Mouse (Mus musculus) intestine, postnatal 0 days (tissue): ENCODE measurements around the gene Tmem251. TPM values are rescaled to one million over a fixed set of nuclear protein-coding genes. Genes with fewer than 3 reads are reported as not detected.

Experiments used
- ATAC-seq: fragments of 200-750 bp; cut with Nextera tagmentation; 2 replicates; pipeline ENCODE4 v1.8.0; 2017; ENCODE audit warnings: mild to moderate bottlenecking, moderate TSS enrichment, moderate library complexity
- H3K27ac ChIP-seq: fragments of 300-500 bp; sonication (generic); 2 replicates; pipeline ENCODE4 v1.5.1; 2014; ENCODE audit warnings: mild to moderate bottlenecking, low read depth, low read length, moderate library complexity
- H3K27me3 ChIP-seq: fragments of 300-500 bp; sonication (generic); replicated peaks from 2 replicates; pipeline ENCODE4 v1.6.1; 2014; ENCODE audit warnings: low read length, mixed read lengths; ENCODE audit not compliant: control insufficient read depth, insufficient read depth
- H3K36me3 ChIP-seq: fragments of 300-500 bp; sonication (generic); 2 replicates; pipeline ENCODE4 v1.6.1; 2014; ENCODE audit warnings: mild to moderate bottlenecking, moderate library complexity; ENCODE audit not compliant: control insufficient read depth, insufficient read depth
- H3K4me1 ChIP-seq: fragments of 300-500 bp; sonication (generic); replicated peaks from 2 replicates; pipeline ENCODE4 v1.6.1; 2014; ENCODE audit warnings: antibody characterized with exemption, low read length, mixed read lengths; ENCODE audit not compliant: control insufficient read depth, insufficient read depth
- H3K4me2 ChIP-seq: fragments of 300-500 bp; sonication (generic); replicated peaks from 2 replicates; pipeline ENCODE4 v1.6.1; 2014; ENCODE audit warnings: low read depth, mild to moderate bottlenecking, moderate library complexity
- H3K4me3 ChIP-seq: fragments of 300-500 bp; sonication (generic); 2 replicates; pipeline ENCODE4 v1.5.1; 2014; ENCODE audit warnings: low read depth, low read length
- H3K9ac ChIP-seq: fragments of 300-500 bp; sonication (generic); 2 replicates; pipeline ENCODE4 v1.6.1; 2014; ENCODE audit warnings: mild to moderate bottlenecking, low read depth, low read length
- H3K9me3 ChIP-seq: fragments of 300-500 bp; sonication (generic); 2 replicates; pipeline ENCODE4 v1.6.1; 2016; ENCODE audit warnings: mixed run types; ENCODE audit not compliant: control insufficient read depth
- CTCF ChIP-seq: sonication (generic); IDR thresholded peaks from 2 replicates; pipeline ENCODE4 v1.5.1; 2016; ENCODE audit warnings: low read depth, mild to moderate bottlenecking, control low read depth, antibody characterized with exemption, moderate library complexity
- WGBS: fragments of 180-500 bp; shearing (Covaris S2); extraction: QIAGEN DNeasy Blood & Tissue Kit; methylation state at CpG from one replicate; pipeline ENCODE4 v1.1.7; 2014; 5-methylcytosine and 5-hydroxymethylcytosine counted together
- polyA plus RNA-seq: library from polyadenylated mRNA; unstranded; fragments of >200 nt; fragmentation: Nextera tagmentation; extraction: Ambion mirVana; gene quantifications from 2 replicates; pipeline ENCODE4 v1.2.1, GENCODE M21; 2015

The Tmem251 gene
- polyA plus RNA-seq, 1 experiment from 2014 or later: 22.7 TPM

DNA sequence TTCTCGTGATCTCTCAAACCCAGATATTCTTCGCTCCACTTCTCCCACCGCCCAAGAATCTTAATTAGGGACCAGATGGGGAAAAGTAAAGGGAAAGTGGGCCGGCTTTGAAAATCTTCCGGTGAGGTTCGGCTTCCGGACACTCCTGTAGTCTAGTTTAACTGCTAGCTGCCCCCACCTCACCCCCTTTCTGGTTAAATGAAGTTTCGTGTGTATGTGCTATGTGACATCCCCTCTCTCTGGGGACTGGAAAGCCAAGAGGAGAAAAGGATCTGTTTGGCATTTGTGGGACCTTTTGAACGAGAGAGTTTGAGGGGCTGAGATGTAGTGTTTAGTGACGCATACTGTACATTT is 14.8 kb downstream of the Tmem251 start, which contains the start of gene Gm20604:
Gm20604 (minus strand) TSS at position 270 of the 354 bp plus-strand sequence.
- peak within 1 kb of the TSS; percentile 81 for H3K9ac ChIP-seq
- ATAC-seq: no peak
- peak within 1 kb of the TSS; percentile 87 for H3K27ac ChIP-seq
- under 1% methylated on average over 10 of the region's 10 CpGs for WGBS
- TF ChIP-seq CTCF: no peak
- H3K4me1 ChIP-seq: no peaks in the 10 kb centered on the region
- no peaks in the 10 kb centered on the region for H3K27me3 ChIP-seq
- H3K4me2 ChIP-seq: peak within 1 kb of the TSS; percentile 91
- H3K9me3 ChIP-seq: no peaks in the 10 kb centered on the region
- peak within 1 kb of the TSS; percentile 94 for H3K4me3 ChIP-seq
- no peaks in the 10 kb centered on the region for H3K36me3 ChIP-seq

DNA sequence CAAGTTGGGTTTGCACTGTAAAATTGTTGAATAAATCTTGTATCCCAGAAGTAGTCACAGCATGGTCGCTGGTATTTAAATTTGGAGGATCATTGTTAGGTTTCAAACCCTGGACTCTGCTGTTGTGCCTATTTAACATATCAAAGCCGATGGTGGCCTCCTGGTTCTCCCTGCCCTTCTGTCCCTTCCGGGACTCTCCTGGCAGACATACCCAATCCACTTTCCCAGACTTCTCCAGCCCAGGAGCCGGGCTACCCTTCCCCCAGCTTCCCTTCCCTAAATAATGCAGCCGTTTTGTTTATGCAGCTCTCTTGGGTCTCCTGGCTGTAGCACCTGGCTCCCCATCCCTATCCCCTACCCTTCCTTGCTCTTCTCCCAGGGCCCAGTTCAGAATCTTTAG is 15.4 kb downstream of the Tmem251 start:
- Histone ChIP-seq H3K9ac (peak overlapping the region; percentile 13; the same call in 1 of the 2 replicates), H3K4me2 (peak overlapping the region; percentile 91), H3K36me3 (no peaks in the 10 kb centered on the region), H3K4me3 (peak overlapping the region; percentile 94), H3K9me3 (no peaks in the 10 kb centered on the region), H3K27ac (peak overlapping the region; percentile 87; the same call in 1 of the 2 replicates), H3K27me3 (no peaks in the 10 kb centered on the region), H3K4me1 (no peaks in the 10 kb centered on the region)
- TF ChIP-seq CTCF: no peak
- ATAC-seq: no peak
- WGBS: under 1% methylated on average over 5 of the region's 5 CpGs

DNA sequence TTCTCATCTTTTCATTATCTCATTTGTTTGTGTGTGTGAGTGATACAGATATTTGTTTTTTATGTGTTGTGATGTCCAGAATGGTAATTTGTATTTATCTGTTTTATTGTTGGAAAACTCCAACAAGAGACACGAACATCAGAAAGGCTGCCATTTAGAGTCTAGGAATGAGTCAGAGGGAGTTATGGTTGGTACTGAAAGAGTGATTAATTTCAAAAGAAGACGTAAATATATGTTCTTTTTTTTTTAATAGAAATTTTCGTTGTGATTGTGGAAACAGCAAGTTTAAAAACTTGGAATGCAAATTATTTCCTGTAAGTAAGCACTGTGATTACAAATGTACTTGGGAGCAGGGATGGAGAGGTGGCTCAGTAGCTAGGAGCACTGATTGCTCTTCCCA is 18.1 kb downstream of the Tmem251 start:
- ATAC-seq: no peak
- Histone ChIP-seq H3K36me3 (peaks cover 13% of the 10 kb centered on the region), H3K4me3 (no peak overlapping the region), H3K9ac (no peak overlapping the region), H3K4me2 (no peak overlapping the region), H3K9me3 (no peaks in the 10 kb centered on the region), H3K4me1 (no peaks in the 10 kb centered on the region), H3K27me3 (no peaks in the 10 kb centered on the region), H3K27ac (no peak overlapping the region)
- no peak for TF ChIP-seq CTCF
- 83% methylated on average over 3 of the region's 3 CpGs for WGBS

DNA sequence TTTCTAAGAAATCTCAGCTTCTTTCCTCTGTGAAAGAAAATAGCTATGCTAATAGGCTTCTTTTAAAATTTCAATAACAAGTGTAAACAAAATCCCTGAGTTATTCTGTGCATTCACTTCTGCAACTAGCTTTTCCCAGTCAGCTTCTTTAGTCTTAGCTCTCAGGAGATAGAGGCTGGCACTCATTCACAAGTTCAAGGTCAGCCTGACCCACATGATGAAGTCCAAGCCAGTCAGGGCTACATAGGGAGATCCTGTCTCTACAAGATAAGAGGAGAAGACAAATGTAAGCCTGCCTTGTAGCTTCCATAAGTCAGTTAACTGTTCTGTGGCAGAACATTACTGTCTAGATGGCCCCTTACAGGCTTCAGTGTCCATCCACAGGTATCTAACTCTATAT is 20.1 kb downstream of the Tmem251 start:
- Histone ChIP-seq H3K4me3 (no peak overlapping the region), H3K27me3 (no peaks in the 10 kb centered on the region), H3K36me3 (peaks cover 31% of the 10 kb centered on the region), H3K4me1 (no peaks in the 10 kb centered on the region), H3K27ac (no peak overlapping the region), H3K9ac (no peak overlapping the region), H3K9me3 (no peaks in the 10 kb centered on the region), H3K4me2 (no peak overlapping the region)
- ATAC-seq: no peak
- no peak for TF ChIP-seq CTCF

DNA sequence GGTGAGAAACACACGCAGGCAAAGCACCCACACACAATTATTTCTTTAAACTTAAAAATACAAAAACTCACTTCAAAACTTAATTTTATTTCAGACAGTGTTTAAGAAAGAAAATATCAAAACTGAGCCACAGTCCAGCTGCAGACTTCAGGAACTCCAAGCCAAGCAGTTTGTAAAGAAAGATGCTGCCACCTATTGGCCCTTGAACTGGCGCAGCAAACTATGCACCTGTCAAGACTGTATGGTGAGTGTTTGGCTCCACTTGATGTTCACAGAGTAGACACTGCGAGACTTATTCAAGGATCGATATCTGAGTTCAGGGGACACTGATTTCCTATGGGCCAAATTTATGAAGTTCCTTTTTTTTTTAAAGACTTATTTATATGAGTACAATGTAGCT is 25.4 kb downstream of the Tmem251 start:
- WGBS: 93% methylated on average over 4 of the region's 4 CpGs

DNA sequence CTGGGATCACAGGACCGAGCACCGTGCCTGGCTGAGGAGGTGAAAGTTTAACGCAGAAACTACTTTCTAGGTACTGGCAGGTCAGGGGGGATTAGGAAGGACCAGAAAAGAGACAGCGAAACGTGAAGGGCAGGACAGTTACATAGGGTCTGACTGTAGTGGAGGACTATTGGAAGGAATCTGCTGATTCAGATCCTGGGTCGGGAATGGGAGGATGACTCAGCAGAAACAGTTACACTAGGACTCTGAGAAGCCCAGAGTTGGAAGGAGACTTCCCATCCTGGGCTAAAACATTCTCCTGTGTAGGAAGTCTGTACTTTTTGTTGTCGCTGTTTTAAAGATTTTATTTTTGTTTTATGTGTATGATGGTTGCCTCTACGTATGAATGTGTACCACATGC is 28.0 kb downstream of the Tmem251 start:
- TF ChIP-seq CTCF: no peak
- H3K4me2 ChIP-seq: no peak overlapping the region
- no peak overlapping the region for H3K4me3 ChIP-seq
- peaks cover 82% of the 10 kb centered on the region for H3K36me3 ChIP-seq
- 97% methylated on average over 8 of the region's 8 CpGs for WGBS
- H3K9me3 ChIP-seq: no peaks in the 10 kb centered on the region
- no peaks in the 10 kb centered on the region for H3K27me3 ChIP-seq
- no peaks in the 10 kb centered on the region for H3K4me1 ChIP-seq
- ATAC-seq: no peak
- no peak overlapping the region for H3K9ac ChIP-seq
- peak overlapping the region; percentile 41; the same call in 1 of the 2 replicates for H3K27ac ChIP-seq

More for the DNA sequence above, 25.4 kb downstream of the Tmem251 start:
- ATAC-seq: no peak
- Histone ChIP-seq H3K9me3 (no peaks in the 10 kb centered on the region), H3K27ac (no peak overlapping the region), H3K4me1 (no peaks in the 10 kb centered on the region), H3K9ac (no peak overlapping the region), H3K4me2 (no peak overlapping the region), H3K36me3 (peaks cover 77% of the 10 kb centered on the region), H3K27me3 (no peaks in the 10 kb centered on the region), H3K4me3 (no peak overlapping the region)
- TF ChIP-seq CTCF: peak; percentile 62

DNA sequence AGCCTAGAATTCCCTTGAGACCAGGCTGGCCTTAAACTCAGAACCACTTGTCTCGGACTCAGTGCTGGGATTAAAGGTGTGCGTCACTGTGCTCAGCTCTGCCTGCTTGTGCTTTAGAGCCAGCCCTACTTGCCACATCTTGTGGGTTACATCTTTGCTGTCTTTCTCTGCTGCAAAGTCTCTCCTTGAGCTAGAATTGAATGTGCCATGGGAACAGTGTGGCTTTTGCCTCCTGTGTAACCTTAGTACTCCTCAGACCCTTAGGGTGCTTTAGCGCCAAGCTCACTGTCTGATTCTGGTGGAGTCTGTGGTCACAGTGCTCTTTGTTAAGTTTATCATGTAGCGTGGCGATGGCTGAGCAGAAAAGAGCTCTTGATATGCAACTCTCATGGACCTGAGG is 29.1 kb downstream of the Tmem251 start:
- TF ChIP-seq CTCF: no peak
- H3K36me3 ChIP-seq: peaks cover 80% of the 10 kb centered on the region

More for the DNA sequence above, 29.1 kb downstream of the Tmem251 start:
- Histone ChIP-seq H3K9me3 (no peaks in the 10 kb centered on the region), H3K27ac (no peak overlapping the region), H3K27me3 (no peaks in the 10 kb centered on the region), H3K4me3 (no peak overlapping the region), H3K4me1 (no peaks in the 10 kb centered on the region), H3K4me2 (no peak overlapping the region), H3K9ac (no peak overlapping the region)
- 92% methylated on average over 5 of the region's 5 CpGs for WGBS
- ATAC-seq: no peak
